Mouse (Mus musculus): Measurements from ENCODE around the gene Rapgef5.
"Not testable (repeated sequence)": the region's sequence is repeated elsewhere in the genome, so short reads cannot be mapped to it uniquely, and the experiment has no call there.

Rapgef5 gene

DNA sequence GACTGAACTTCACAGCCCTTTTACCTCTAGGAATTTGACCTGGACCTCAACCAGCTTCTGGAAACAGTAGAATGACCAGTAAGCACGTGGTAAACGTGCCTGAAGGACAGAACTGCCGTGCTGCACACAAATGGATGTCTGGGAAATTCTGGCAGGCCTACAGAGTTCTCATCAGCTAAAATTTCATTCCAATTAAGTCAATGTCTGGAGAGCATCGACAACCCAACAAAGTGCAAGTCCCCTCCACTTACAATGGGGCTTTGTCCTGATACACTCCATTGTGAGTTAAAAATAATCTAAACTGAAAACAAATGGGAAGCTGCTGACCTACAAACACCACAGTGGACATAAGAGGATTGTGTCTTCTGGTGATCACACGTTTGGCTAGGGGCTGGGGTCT lies 260.6 kb downstream of the Rapgef5 start:
- no peak for DNase-seq

GRCm38 (mm10) chr12:117781360-117781759 lies 265.1 kb downstream of the Rapgef5 start:
- DNase-seq, result no peak

DNA sequence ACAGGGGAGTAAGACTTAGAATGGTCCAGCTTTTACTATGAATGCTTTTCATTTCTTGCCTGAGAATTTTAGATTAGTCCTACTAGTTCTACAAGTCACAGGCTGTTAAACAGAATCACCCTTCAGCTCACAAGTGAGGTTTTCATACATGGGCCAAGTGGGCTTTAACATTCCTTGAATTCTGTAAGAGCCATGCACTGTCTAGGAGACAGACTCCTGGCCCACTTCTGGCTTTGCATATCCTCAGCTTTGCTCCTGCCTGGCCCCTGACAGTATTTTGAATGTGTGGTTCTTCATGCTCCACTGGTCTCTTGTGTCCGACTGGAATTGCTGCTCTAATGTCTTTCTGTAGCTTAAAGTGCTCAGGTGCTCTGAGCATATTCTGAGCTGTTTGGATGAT lies 267.1 kb downstream of the Rapgef5 start:
- no peak for DNase-seq

GRCm38 (mm10) chr12:117786621-117787020 lies 270.3 kb downstream of the Rapgef5 start:
- DNase-seq, result no peak

- peak; percentile 47 for DNase-seq
Observed at GRCm38 (mm10) chr12:117788513-117789011, 272.3 kb downstream of the Rapgef5 start.

- DNase-seq, result no peak
Observed at GRCm38 (mm10) chr12:117789017-117789416, 272.7 kb downstream of the Rapgef5 start.

GRCm38 (mm10) chr12:117795303-117795702 lies 279.0 kb downstream of the Rapgef5 start:
- no peak for DNase-seq

DNA sequence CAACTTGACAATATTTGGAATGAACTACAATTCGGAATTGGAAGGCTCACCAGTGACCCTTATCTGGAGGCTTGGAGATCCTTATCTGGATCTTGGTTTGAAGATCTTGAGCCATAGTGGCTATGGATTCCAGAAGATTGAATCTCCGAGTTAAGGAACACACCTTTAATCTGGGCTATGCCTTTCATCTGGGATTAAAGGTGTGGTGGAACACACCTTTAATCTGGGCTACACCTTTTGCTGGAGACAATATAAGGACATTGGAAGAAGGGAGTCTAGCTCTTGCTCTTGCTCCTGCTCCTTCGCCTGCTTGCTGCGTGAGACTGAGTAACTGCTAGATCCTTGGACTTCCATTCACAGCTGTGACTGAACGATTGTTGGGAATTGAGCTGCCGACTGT lies 287.7 kb downstream of the Rapgef5 start, which contains the start of gene Cdca7l:
Cdca7l (plus strand) TSS at position 301 of the 400 bp plus-strand sequence.
- DNase-seq, result not testable (repeated sequence)

GRCm38 (mm10) chr12:117805576-117805975 lies 289.3 kb downstream of the Rapgef5 start:
- DNase-seq, result no peak

GRCm38 (mm10) chr12:117806007-117806451 lies 289.8 kb downstream of the Rapgef5 start:
- DNase-seq, result peak; percentile 42

DNA sequence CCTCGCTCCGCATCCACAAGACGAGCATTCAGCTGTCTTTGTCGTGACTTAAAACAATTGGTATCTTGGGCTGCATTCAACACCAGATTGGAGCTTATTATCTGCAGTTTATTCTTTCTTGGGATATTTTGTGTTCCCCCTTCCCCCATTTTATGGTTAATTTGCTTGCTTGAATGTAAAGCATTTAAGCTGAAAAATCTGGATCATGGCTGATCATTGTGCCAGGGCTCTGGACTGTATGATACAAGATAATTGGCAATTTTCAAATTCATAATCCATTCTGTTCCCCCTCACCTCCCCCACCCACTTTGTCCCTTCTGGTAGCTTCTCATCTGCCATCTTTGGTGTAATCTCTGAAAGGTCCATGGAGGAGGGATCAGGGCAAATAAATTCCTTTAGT lies 290.2 kb downstream of the Rapgef5 start:
- DNase-seq, result no peak

DNA sequence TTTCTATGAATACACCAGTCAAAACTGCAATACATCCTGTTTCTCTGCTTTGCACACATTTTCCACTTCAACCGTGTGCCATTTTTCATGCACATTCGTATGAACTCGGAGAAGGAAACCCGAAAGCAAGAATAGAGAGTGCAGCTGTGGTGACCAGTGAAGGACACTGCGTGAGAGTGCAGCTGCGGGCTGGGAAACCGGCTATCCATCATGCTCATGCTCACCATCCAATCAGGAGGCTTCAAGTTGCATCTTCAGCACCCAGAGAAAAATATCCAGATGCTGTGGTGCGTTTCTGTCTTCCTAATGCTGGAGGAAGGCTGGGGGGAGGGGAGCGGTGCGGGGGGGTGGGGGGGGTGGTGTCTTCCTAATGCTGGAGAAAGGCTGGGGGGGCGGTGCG lies 291.4 kb downstream of the Rapgef5 start:
- peak; percentile 58 for DNase-seq

- DNase-seq, result peak; percentile 65
Observed at GRCm38 (mm10) chr12:117808355-117809326, 292.4 kb downstream of the Rapgef5 start.
